Mouse (Mus musculus) stomach, embryonic 14.5 days (tissue): Measurements from ENCODE around the gene Nme9. TPM values are rescaled to one million over a fixed set of nuclear protein-coding genes. Genes with fewer than 3 reads are reported as not detected.

ENCODE experiments used
- ATAC-seq: fragments of 200-750 bp; cut with Nextera tagmentation; 2 replicates; pipeline ENCODE4 v1.8.0; 2017; ENCODE audit warnings: low read depth, moderate TSS enrichment; ENCODE audit not compliant: insufficient number of reproducible peaks, insufficient read depth, low FRiP score
- H3K27ac ChIP-seq: fragments of 300-500 bp; sonication (generic); 2 replicates; pipeline ENCODE4 v1.5.1; 2014; ENCODE audit warnings: mild to moderate bottlenecking, low read length, moderate library complexity, mixed read lengths
- H3K27me3 ChIP-seq: fragments of 300-500 bp; sonication (generic); 2 replicates; pipeline ENCODE4 v1.6.1; 2014; ENCODE audit warnings: low read length, control low read depth, mixed read lengths; ENCODE audit not compliant: control insufficient read depth, insufficient read depth
- H3K36me3 ChIP-seq: fragments of 300-500 bp; sonication (generic); 2 replicates; pipeline ENCODE4 v1.6.1; 2014; ENCODE audit warnings: mild to moderate bottlenecking, control low read depth, low read length, moderate library complexity, mixed read lengths; ENCODE audit not compliant: control insufficient read depth, insufficient read depth
- H3K4me1 ChIP-seq: fragments of 300-500 bp; sonication (generic); 2 replicates; pipeline ENCODE4 v1.6.1; 2014; ENCODE audit warnings: low read length, control low read depth, mixed read lengths; ENCODE audit not compliant: control insufficient read depth, insufficient read depth
- H3K4me2 ChIP-seq: fragments of 300-500 bp; sonication (generic); replicated peaks from 2 replicates; pipeline ENCODE4 v1.6.1; 2014; ENCODE audit warnings: low read depth, low read length, control low read depth
- H3K4me3 ChIP-seq: fragments of 300-500 bp; sonication (generic); 2 replicates; pipeline ENCODE4 v1.5.1; 2014; ENCODE audit warnings: low read depth, low read length, control low read depth
- H3K9ac ChIP-seq: fragments of 300-500 bp; sonication (generic); replicated peaks from 2 replicates; pipeline ENCODE4 v1.6.1; 2014; ENCODE audit warnings: low read depth, mild to moderate bottlenecking, control low read depth, low read length, moderate library complexity, mixed read lengths
- H3K9me3 ChIP-seq: fragments of 300-500 bp; sonication (generic); 2 replicates; pipeline ENCODE4 v1.6.1; 2016; ENCODE audit warnings: low read depth, low read length, control low read depth; ENCODE audit not compliant: control insufficient read depth
- WGBS: fragments of 180-500 bp; shearing (Covaris S2); extraction: QIAGEN DNeasy Blood & Tissue Kit; methylation state at CpG from one replicate; pipeline ENCODE4 v1.1.7; 2014; 5-methylcytosine and 5-hydroxymethylcytosine counted together
- polyA plus RNA-seq: library from polyadenylated mRNA; unstranded; fragments of >200 nt; fragmentation: Nextera tagmentation; extraction: Ambion mirVana; gene quantifications from 2 replicates; pipeline ENCODE4 v1.2.1, GENCODE M21; 2014

The Nme9 gene
- not detected in 2 replicates for polyA plus RNA-seq

DNA sequence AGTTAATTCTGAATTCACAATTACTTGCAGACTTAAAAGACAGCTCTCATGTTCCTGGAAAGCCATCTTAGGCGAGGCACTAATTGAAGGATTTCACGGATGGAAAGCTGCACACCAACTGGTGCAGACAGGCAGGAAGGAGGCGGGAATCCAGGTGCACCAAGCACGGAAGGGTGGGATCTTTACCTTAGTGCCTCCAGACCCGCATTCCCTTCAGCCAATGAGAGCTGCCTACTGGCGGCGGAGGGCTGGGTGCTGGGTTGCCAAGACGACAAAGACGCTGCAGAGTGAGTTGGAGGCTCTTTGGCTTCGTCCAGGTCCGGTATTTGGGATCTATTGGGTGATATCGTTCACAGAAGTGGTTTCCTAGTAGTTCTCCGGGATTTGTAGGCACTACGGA is at the start of gene Nme9:
TSS of gene Nme9 (plus strand) at position 315 of the 400 bp plus-strand sequence.
- WGBS = 8% methylated on average over 14 of the region's 14 CpGs
- H3K27me3 ChIP-seq = 0 out of 2 replicates have a peak, but pooled peaks cover 4% of the 10 kb centered on the region
- ATAC-seq = peak; percentile 58; the same call in 1 of the 2 replicates
- no peak within 1 kb of the TSS for H3K4me3 ChIP-seq
- H3K4me2 ChIP-seq = peak within 1 kb of the TSS; percentile 16
- no peak within 1 kb of the TSS for H3K27ac ChIP-seq
- H3K4me1 ChIP-seq = no peaks in the 10 kb centered on the region
- no peaks in the 10 kb centered on the region for H3K9me3 ChIP-seq
- no peak within 1 kb of the TSS for H3K9ac ChIP-seq
- H3K36me3 ChIP-seq = no peaks in the 10 kb centered on the region

DNA sequence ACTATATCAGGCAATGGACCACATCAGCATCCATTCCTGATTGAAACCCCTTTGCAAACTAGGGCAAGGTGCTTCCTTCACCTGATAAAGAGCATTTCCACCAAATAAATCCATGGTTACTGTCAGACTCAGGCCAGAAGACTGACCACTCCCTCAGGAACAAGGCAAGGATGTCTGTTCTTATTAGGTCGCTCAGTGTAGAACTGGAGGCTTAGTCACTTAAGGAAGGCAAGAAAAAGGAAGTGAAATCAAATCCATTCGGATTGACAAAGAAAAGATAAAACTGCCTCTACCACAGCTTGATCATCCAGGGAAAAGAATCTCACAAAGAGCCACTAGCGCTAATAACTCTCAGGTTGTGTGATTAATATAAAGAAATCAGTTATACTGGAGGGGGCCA is 42.0 kb upstream of the Nme9 start:
- H3K36me3 ChIP-seq = no peaks in the 10 kb centered on the region
- H3K4me1 ChIP-seq = no peaks in the 10 kb centered on the region
- 87% methylated on average over 3 of the region's 3 CpGs for WGBS
- no peaks in the 10 kb centered on the region for H3K27me3 ChIP-seq
- H3K9ac ChIP-seq = no peak overlapping the region
- no peak overlapping the region for H3K4me2 ChIP-seq
- no peaks in the 10 kb centered on the region for H3K9me3 ChIP-seq
- no peak overlapping the region for H3K27ac ChIP-seq
- ATAC-seq = no peak
- no peak overlapping the region for H3K4me3 ChIP-seq

DNA sequence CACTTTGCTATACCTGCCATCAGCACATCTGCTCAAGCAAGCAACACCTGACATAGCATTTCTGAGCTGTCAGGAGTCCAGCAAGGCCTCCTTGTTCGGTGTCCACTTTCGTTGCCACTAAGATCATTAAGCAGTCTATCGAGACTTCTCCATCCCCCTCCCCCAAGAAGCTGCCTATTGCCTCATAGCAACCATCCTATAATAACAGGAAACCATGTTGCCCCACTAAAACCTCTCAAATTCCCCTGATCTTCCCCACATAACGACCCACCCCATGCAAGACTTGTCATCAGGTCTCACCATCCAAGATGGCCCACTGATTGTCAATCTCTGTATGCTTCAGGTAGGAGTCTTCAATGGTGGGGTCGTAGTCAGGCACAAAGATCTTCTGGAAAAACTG is 40.2 kb upstream of the Nme9 start:
- 89% methylated on average over 5 of the region's 5 CpGs for WGBS
- Histone ChIP-seq H3K36me3 (no peaks in the 10 kb centered on the region), H3K4me2 (no peak overlapping the region), H3K9ac (no peak overlapping the region), H3K27me3 (no peaks in the 10 kb centered on the region), H3K4me1 (no peaks in the 10 kb centered on the region), H3K27ac (no peak overlapping the region), H3K4me3 (no peak overlapping the region), H3K9me3 (no peaks in the 10 kb centered on the region)
- no peak for ATAC-seq

DNA sequence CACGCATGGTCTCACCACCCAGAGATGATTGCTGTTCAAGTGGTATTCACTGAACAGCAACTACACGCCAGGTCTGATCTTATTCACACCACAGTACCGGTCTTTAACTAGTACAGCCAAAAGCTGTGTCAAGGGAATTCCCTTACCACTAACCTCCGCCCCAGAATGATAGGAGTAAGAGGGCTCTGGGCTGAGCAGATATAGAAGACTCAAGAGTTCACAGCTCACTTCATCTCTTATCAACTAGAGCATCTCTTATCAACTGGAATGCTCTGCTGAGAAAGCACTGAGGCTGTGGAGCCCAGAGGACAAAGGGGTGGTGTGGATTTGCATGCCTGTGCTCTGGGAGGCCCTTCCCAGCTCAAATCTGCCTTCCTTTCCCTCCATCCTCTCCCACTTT is 39.5 kb upstream of the Nme9 start:
- Histone ChIP-seq H3K4me3 (no peak overlapping the region), H3K4me1 (0 out of 2 replicates have a peak, but pooled peaks cover 3% of the 10 kb centered on the region), H3K27ac (no peak overlapping the region), H3K36me3 (no peaks in the 10 kb centered on the region), H3K9me3 (no peaks in the 10 kb centered on the region), H3K4me2 (no peak overlapping the region), H3K9ac (no peak overlapping the region), H3K27me3 (no peaks in the 10 kb centered on the region)
- ATAC-seq = no peak
- 91% methylated on average over 4 of the region's 4 CpGs for WGBS

DNA sequence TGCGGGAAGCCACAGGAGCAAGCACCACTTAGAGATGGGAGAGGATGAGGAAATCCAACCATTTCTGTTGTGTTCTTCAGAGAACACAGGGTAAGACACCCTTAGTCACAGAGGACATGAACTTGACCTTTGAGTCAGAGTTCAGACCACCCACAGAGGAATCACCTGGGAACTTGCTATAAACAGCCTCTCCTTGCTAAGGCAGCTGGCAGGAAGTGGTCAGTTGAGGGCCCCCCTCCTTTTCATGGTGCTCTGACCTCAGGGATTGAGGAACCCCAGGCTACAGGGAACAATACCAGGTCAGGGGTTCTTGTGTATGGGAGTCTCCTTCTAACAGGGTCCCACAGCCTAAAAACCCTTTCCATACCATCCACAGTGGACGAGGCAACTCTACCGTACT is 34.5 kb upstream of the Nme9 start:
- no peak overlapping the region for H3K4me3 ChIP-seq
- H3K27me3 ChIP-seq = no peaks in the 10 kb centered on the region
- no peak for ATAC-seq
- H3K9ac ChIP-seq = no peak overlapping the region
- no peak overlapping the region for H3K4me2 ChIP-seq
- 71% methylated on average over 3 of the region's 3 CpGs for WGBS
- no peaks in the 10 kb centered on the region for H3K36me3 ChIP-seq
- H3K27ac ChIP-seq = no peak overlapping the region
- H3K4me1 ChIP-seq = 0 out of 2 replicates have a peak, but pooled peaks cover 5% of the 10 kb centered on the region
- no peaks in the 10 kb centered on the region for H3K9me3 ChIP-seq

DNA sequence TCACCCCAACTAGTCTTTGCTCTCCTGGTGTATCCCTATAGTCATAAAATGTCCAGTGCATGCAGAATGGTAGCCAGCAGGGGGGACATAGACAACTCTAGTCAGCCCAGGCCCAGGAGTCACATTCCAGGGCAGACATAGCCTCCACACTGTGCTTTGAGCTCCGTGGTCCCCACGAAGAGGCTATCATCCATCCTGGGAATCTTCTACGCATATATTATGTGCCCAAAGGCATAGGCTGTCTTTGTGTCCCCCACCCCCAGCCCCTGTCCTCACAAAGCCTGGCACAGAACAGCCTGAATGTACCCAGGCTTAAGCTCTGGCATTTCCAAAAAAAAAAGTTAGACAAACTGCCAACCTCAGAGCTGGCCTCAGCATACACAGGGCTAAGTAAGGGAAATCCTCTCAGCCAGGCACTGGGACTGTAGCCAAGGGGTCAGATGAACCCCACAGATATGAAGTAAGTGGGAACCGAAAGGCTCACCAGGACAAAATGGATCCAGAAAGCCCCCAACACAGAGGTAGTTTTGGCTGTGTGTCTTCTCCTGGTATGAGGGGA is 33.9 kb upstream of the Nme9 start:
- H3K4me1 ChIP-seq = 0 out of 2 replicates have a peak, but pooled peaks cover 5% of the 10 kb centered on the region

DNA sequence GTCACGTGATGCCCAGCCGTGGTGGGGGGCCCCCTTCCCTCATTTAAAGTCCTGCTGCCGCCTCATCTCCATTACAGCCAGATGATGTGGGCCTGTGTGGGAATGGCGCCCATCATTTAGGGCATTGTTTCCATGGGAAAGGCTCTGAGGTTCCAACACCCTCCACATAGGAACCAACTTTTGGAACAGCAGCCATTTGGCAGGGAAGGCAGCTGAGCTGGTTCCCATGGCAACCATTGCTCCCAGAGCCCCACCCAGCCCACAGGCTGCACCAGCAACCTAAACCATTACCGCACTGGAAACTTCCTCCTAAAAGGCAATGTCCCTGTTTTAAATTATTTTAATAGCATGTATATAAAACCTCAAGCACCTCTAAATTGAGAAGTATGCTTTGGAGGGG is 32.9 kb upstream of the Nme9 start:
- no peak overlapping the region for H3K27ac ChIP-seq
- WGBS = 72% methylated on average over 5 of the region's 5 CpGs

More for the DNA sequence above, 33.9 kb upstream of the Nme9 start:
- Histone ChIP-seq H3K9ac (no peak overlapping the region), H3K27me3 (no peaks in the 10 kb centered on the region), H3K4me2 (no peak overlapping the region), H3K36me3 (no peaks in the 10 kb centered on the region), H3K9me3 (no peaks in the 10 kb centered on the region), H3K27ac (no peak overlapping the region), H3K4me3 (no peak overlapping the region)
- WGBS = 57% methylated on average over 4 of the region's 4 CpGs
- ATAC-seq = no peak

DNA sequence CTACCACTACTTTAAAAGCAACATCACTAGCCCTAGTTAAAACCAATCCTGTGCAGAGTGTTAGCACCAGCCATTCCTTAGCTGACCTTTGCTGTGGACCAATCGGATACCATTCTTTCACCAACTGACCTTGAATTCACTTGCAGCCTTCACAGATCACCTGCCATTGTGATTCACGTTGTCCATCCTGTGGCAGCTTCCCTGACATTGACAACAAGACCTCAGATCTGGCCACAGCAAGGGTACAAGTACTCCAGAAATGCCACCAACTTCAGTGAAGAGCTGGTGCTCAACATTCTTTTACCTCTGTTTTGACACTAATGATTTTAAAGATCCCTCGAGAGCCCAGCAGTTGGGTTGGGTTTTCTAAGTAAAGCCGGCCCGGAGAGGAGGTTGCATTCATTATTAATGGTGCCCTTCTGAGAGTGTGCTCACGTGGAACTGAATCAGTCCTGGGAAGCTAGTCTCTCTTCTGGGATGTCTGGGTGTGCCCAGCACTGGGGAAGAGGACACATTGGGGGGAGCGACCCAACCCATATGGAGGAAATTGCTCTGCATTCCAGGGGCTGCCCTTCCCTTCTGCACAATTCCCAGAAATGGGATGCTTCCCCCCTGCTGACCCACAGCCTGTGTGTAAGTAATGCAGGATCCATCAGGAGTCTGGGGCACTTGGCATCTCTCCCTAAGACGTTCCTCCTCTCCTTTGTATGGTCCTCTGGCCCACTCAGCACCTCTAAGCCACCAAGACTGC is 31.1 kb upstream of the Nme9 start:
- no peak for ATAC-seq
- no peak overlapping the region for H3K4me3 ChIP-seq
- no peaks in the 10 kb centered on the region for H3K9me3 ChIP-seq
- no peaks in the 10 kb centered on the region for H3K36me3 ChIP-seq
- WGBS = 79% methylated on average over 8 of the region's 8 CpGs
- no peak overlapping the region for H3K27ac ChIP-seq
- H3K4me2 ChIP-seq = no peak overlapping the region
- H3K9ac ChIP-seq = no peak overlapping the region
- H3K4me1 ChIP-seq = peaks cover 20% of the 10 kb centered on the region; the same call in 1 of the 2 replicates
- H3K27me3 ChIP-seq = no peaks in the 10 kb centered on the region

More for the DNA sequence above, 32.9 kb upstream of the Nme9 start:
- H3K9me3 ChIP-seq = no peaks in the 10 kb centered on the region
- H3K4me1 ChIP-seq = peaks cover 6% of the 10 kb centered on the region; the same call in 1 of the 2 replicates
- no peak for ATAC-seq
- H3K4me2 ChIP-seq = no peak overlapping the region
- no peak overlapping the region for H3K4me3 ChIP-seq
- no peaks in the 10 kb centered on the region for H3K36me3 ChIP-seq
- no peaks in the 10 kb centered on the region for H3K27me3 ChIP-seq
- H3K9ac ChIP-seq = no peak overlapping the region
